Mouse (Mus musculus) embryonic facial prominence, embryonic 15.5 days (tissue): ENCODE measurements at regions not wholly inside any gene's neighbourhood (a gene's known extent, or its start where the extent isn't known, plus 50 kb on each side); places are given as distances from the start of the nearest gene placed in this dataset.

Experiments used
- ATAC-seq: fragments of 200-750 bp; cut with Nextera tagmentation; 2 replicates; pipeline ENCODE4 v1.8.0; 2017; ENCODE audit warnings: low read depth, moderate TSS enrichment; ENCODE audit not compliant: insufficient number of reproducible peaks, low FRiP score, low TSS enrichment
- H3K27ac ChIP-seq: fragments of 300-500 bp; sonication (generic); replicated peaks from 2 replicates; pipeline ENCODE4 v1.5.1; 2015; ENCODE audit warnings: mild to moderate bottlenecking, inconsistent platforms
- H3K27me3 ChIP-seq: fragments of 300-500 bp; sonication (generic); 2 replicates; pipeline ENCODE4 v1.6.1; 2015; ENCODE audit warnings: inconsistent platforms
- H3K36me3 ChIP-seq: fragments of 300-500 bp; sonication (generic); 2 replicates; pipeline ENCODE4 v1.6.1; 2015; ENCODE audit warnings: mild to moderate bottlenecking, inconsistent platforms
- H3K4me1 ChIP-seq: fragments of 300-500 bp; sonication (generic); 2 replicates; pipeline ENCODE4 v1.6.1; 2015; ENCODE audit warnings: inconsistent platforms
- H3K4me2 ChIP-seq: fragments of 300-500 bp; sonication (generic); replicated peaks from 2 replicates; pipeline ENCODE4 v1.6.1; 2015; ENCODE audit warnings: mild to moderate bottlenecking, inconsistent platforms
- H3K4me3 ChIP-seq: fragments of 300-500 bp; sonication (generic); replicated peaks from 2 replicates; pipeline ENCODE4 v1.5.1; 2015; ENCODE audit warnings: mild to moderate bottlenecking, inconsistent platforms
- H3K9ac ChIP-seq: fragments of 300-500 bp; sonication (generic); 2 replicates; pipeline ENCODE4 v1.6.1; 2015; ENCODE audit warnings: inconsistent platforms
- H3K9me3 ChIP-seq: fragments of 300-500 bp; sonication (generic); replicated peaks from 2 replicates; pipeline ENCODE4 v1.6.1; 2016; ENCODE audit warnings: inconsistent platforms
- WGBS: fragments of 180-500 bp; shearing (Covaris S2); methylation state at CpG from one replicate; pipeline ENCODE4 v1.1.7; 2015; 5-methylcytosine and 5-hydroxymethylcytosine counted together

GRCm38 (mm10) chr8:86323823-86324222, 256.7 kb downstream of the Abcc12 start:
- Histone ChIP-seq H3K27ac (no peak overlapping the region), H3K9ac (no peak overlapping the region), H3K4me2 (no peak overlapping the region), H3K27me3 (no peaks in the 10 kb centered on the region), H3K36me3 (no peaks in the 10 kb centered on the region), H3K4me3 (no peak overlapping the region), H3K4me1 (no peaks in the 10 kb centered on the region), H3K9me3 (no peaks in the 10 kb centered on the region)
- WGBS, result 76% methylated on average over 2 of the region's 2 CpGs
- ATAC-seq, result no peak

GRCm38 (mm10) chr8:86322494-86322893, 258.0 kb downstream of the Abcc12 start:
- no peaks in the 10 kb centered on the region for H3K9me3 ChIP-seq
- H3K36me3 ChIP-seq, result no peaks in the 10 kb centered on the region
- no peak for ATAC-seq
- H3K27me3 ChIP-seq, result no peaks in the 10 kb centered on the region
- H3K4me1 ChIP-seq, result no peaks in the 10 kb centered on the region
- H3K27ac ChIP-seq, result no peak overlapping the region
- no peak overlapping the region for H3K4me3 ChIP-seq
- 70% methylated on average over 1 of the region's 1 CpGs for WGBS
- H3K4me2 ChIP-seq, result no peak overlapping the region
- no peak overlapping the region for H3K9ac ChIP-seq

GRCm38 (mm10) chr8:86320938-86321337, 259.5 kb downstream of the Abcc12 start:
- Histone ChIP-seq H3K36me3 (no peaks in the 10 kb centered on the region), H3K27me3 (no peaks in the 10 kb centered on the region), H3K9me3 (no peaks in the 10 kb centered on the region), H3K4me2 (no peak overlapping the region), H3K4me3 (no peak overlapping the region), H3K4me1 (no peaks in the 10 kb centered on the region), H3K9ac (no peak overlapping the region), H3K27ac (no peak overlapping the region)
- WGBS, result 79% methylated on average over 3 of the region's 3 CpGs
- no peak for ATAC-seq

GRCm38 (mm10) chr8:86318531-86318930, 262.0 kb downstream of the Abcc12 start:
- no peak overlapping the region for H3K9ac ChIP-seq
- no peak overlapping the region for H3K4me3 ChIP-seq
- H3K4me2 ChIP-seq, result no peak overlapping the region
- no peaks in the 10 kb centered on the region for H3K4me1 ChIP-seq
- ATAC-seq, result no peak
- H3K36me3 ChIP-seq, result no peaks in the 10 kb centered on the region
- WGBS, result 59% methylated on average over 3 of the region's 3 CpGs
- H3K9me3 ChIP-seq, result no peaks in the 10 kb centered on the region
- no peak overlapping the region for H3K27ac ChIP-seq
- no peaks in the 10 kb centered on the region for H3K27me3 ChIP-seq

GRCm38 (mm10) chr8:86316236-86316635, 264.2 kb downstream of the Abcc12 start:
- Histone ChIP-seq H3K36me3 (no peaks in the 10 kb centered on the region), H3K27ac (no peak overlapping the region), H3K9ac (no peak overlapping the region), H3K4me3 (no peak overlapping the region), H3K9me3 (no peaks in the 10 kb centered on the region), H3K4me2 (no peak overlapping the region), H3K4me1 (no peaks in the 10 kb centered on the region), H3K27me3 (no peaks in the 10 kb centered on the region)
- ATAC-seq, result no peak
- 84% methylated on average over 7 of the region's 7 CpGs for WGBS

- 51% methylated on average over 2 of the region's 2 CpGs for WGBS
- Histone ChIP-seq H3K9me3 (no peaks in the 10 kb centered on the region), H3K4me2 (no peak overlapping the region), H3K9ac (no peak overlapping the region), H3K4me3 (no peak overlapping the region), H3K27ac (no peak overlapping the region), H3K4me1 (no peaks in the 10 kb centered on the region), H3K36me3 (no peaks in the 10 kb centered on the region), H3K27me3 (no peaks in the 10 kb centered on the region)
- no peak for ATAC-seq
Measured at GRCm38 (mm10) chr8:86309460-86309859, 271.0 kb downstream of the Abcc12 start.

GRCm38 (mm10) chr8:86307339-86307738, 273.1 kb downstream of the Abcc12 start:
- no peaks in the 10 kb centered on the region for H3K4me1 ChIP-seq
- H3K36me3 ChIP-seq, result no peaks in the 10 kb centered on the region
- no peak overlapping the region for H3K27ac ChIP-seq
- H3K4me2 ChIP-seq, result no peak overlapping the region
- no peak for ATAC-seq
- H3K4me3 ChIP-seq, result no peak overlapping the region
- H3K27me3 ChIP-seq, result no peaks in the 10 kb centered on the region
- H3K9ac ChIP-seq, result no peak overlapping the region
- WGBS, result 83% methylated on average over 3 of the region's 3 CpGs
- H3K9me3 ChIP-seq, result no peaks in the 10 kb centered on the region

GRCm38 (mm10) chr8:86301885-86302509, 278.5 kb downstream of the Abcc12 start:
- H3K27me3 ChIP-seq, result no peaks in the 10 kb centered on the region
- no peak overlapping the region for H3K27ac ChIP-seq
- no peak overlapping the region for H3K4me2 ChIP-seq
- WGBS, result 55% methylated on average over 4 of the region's 4 CpGs
- no peaks in the 10 kb centered on the region for H3K9me3 ChIP-seq
- no peak overlapping the region for H3K4me3 ChIP-seq
- no peak for ATAC-seq
- no peak overlapping the region for H3K9ac ChIP-seq
- no peaks in the 10 kb centered on the region for H3K4me1 ChIP-seq
- no peaks in the 10 kb centered on the region for H3K36me3 ChIP-seq

GRCm38 (mm10) chr8:86288713-86289384, 291.6 kb downstream of the Abcc12 start:
- H3K9me3 ChIP-seq, result no peaks in the 10 kb centered on the region; the same call in 1 of the 2 replicates
- ATAC-seq, result no peak
- H3K4me3 ChIP-seq, result no peak overlapping the region
- H3K27me3 ChIP-seq, result no peaks in the 10 kb centered on the region
- H3K4me1 ChIP-seq, result no peaks in the 10 kb centered on the region
- H3K4me2 ChIP-seq, result no peak overlapping the region
- no peaks in the 10 kb centered on the region for H3K36me3 ChIP-seq
- 54% methylated on average over 3 of the region's 3 CpGs for WGBS
- H3K27ac ChIP-seq, result no peak overlapping the region
- no peak overlapping the region for H3K9ac ChIP-seq

- no peak overlapping the region for H3K4me3 ChIP-seq
- 68% methylated on average over 7 of the region's 7 CpGs for WGBS
- no peak for ATAC-seq
Measured at GRCm38 (mm10) chr8:86282922-86283321, 297.6 kb downstream of the Abcc12 start.

GRCm38 (mm10) chr8:86280093-86280721, 300.3 kb downstream of the Abcc12 start:
- H3K36me3 ChIP-seq, result no peaks in the 10 kb centered on the region
- H3K9ac ChIP-seq, result no peak overlapping the region
- no peak for ATAC-seq
- H3K27me3 ChIP-seq, result no peaks in the 10 kb centered on the region
- H3K9me3 ChIP-seq, result no peaks in the 10 kb centered on the region; the same call in 1 of the 2 replicates
- no peaks in the 10 kb centered on the region for H3K4me1 ChIP-seq
- H3K27ac ChIP-seq, result no peak overlapping the region
- 69% methylated on average over 18 of the region's 18 CpGs for WGBS
- H3K4me3 ChIP-seq, result no peak overlapping the region
- H3K4me2 ChIP-seq, result no peak overlapping the region

More at GRCm38 (mm10) chr8:86282922-86283321, 297.6 kb downstream of the Abcc12 start:
- Histone ChIP-seq H3K4me1 (no peaks in the 10 kb centered on the region), H3K9me3 (no peaks in the 10 kb centered on the region; the same call in 1 of the 2 replicates), H3K9ac (no peak overlapping the region), H3K27ac (no peak overlapping the region), H3K4me2 (no peak overlapping the region), H3K27me3 (no peaks in the 10 kb centered on the region), H3K36me3 (no peaks in the 10 kb centered on the region)
